Mouse (Mus musculus): ENCODE measurements around the gene Ebf1. TPM values are rescaled to one million over a fixed set of nuclear protein-coding genes. Genes with fewer than 3 reads are reported as not detected.

Gene Ebf1
- polyA plus RNA-seq, 1 experiment = 2.3 TPM

DNA sequence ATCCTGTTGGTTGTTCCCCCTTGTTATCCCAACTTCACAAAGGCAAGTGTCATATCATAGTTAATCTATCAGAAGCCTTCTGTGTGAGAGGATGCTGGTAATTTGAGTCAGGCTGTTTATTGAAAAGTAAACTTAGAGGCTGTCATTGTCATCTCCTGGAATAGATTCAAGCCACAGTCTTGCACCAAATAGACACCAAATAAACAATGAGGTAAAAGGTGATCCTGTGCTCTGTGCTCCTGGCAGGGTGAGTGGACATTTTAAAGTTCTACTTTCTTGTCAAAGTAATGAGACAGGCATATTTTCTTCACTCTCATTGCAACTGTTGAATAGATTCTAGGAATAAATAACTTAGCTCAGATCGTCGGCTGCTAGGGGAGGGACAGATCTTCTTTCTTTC, 327.3 kb downstream of the Ebf1 start:
- no peaks in the 10 kb centered on the region for H3K9me3 ChIP-seq (replicated peaks; ENCODE audit: control insufficient read depth, insufficient read depth, low read length, poor library complexity, severe bottlenecking)
- no peak overlapping the region for H3K27ac ChIP-seq (ENCODE audit: insufficient read depth, low read length)
- no peak overlapping the region for H3K4me3 ChIP-seq (ENCODE audit: low read depth, low read length)
- no peak overlapping the region for H3K9ac ChIP-seq (ENCODE audit: low read depth, poor library complexity, severe bottlenecking)
- H3K36me3 ChIP-seq (ENCODE audit: control insufficient read depth, insufficient read depth, low read length, poor library complexity, severe bottlenecking) = no peaks in the 10 kb centered on the region
- no peaks in the 10 kb centered on the region for H3K27me3 ChIP-seq (ENCODE audit: control insufficient read depth, insufficient read depth, low read length, poor library complexity, severe bottlenecking)
- H3K4me1 ChIP-seq (ENCODE audit: control insufficient read depth, insufficient read depth, low read length) = no peaks in the 10 kb centered on the region
- no peak for TF ChIP-seq POLR2A (IDR thresholded peaks at IDR 0.05; ENCODE audit: insufficient read depth, low read length)
- TF ChIP-seq EP300 (IDR thresholded peaks at IDR 0.05; ENCODE audit: insufficient read depth, low read depth, low read length) = no peak
- no peak for TF ChIP-seq CTCF (IDR thresholded peaks at IDR 0.05; ENCODE audit: low read depth, low read length)

DNA sequence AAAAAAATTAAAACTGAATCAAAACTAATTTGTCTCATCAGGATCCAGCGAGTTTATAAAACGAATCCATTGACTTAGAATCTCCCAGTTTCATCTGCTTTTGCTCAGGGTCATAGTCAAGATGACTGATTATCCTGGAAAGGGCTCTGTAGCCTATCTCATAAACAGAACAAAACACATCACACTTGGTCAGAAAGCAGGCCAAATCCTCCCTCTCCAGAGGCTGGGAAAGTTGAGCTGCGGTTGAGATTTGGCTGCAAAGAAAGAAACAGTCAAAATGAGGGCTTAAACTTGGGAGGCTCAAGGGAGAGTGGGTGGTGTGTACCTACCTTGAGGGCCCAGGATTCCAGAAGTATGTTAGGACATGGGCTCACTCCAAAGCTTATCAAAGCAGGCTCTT, 329.5 kb downstream of the Ebf1 start:
- Histone ChIP-seq H3K4me1 (ENCODE audit: control insufficient read depth, insufficient read depth, low read length) (no peaks in the 10 kb centered on the region), H3K27ac (ENCODE audit: insufficient read depth, low read length) (no peak overlapping the region), H3K9me3 (replicated peaks; ENCODE audit: control insufficient read depth, insufficient read depth, low read length, poor library complexity, severe bottlenecking) (no peaks in the 10 kb centered on the region), H3K4me3 (ENCODE audit: low read depth, low read length) (no peak overlapping the region), H3K27me3 (ENCODE audit: control insufficient read depth, insufficient read depth, low read length, poor library complexity, severe bottlenecking) (no peaks in the 10 kb centered on the region), H3K36me3 (ENCODE audit: control insufficient read depth, insufficient read depth, low read length, poor library complexity, severe bottlenecking) (no peaks in the 10 kb centered on the region), H3K9ac (ENCODE audit: low read depth, poor library complexity, severe bottlenecking) (no peak overlapping the region)
- TF ChIP-seq POLR2A (IDR thresholded peaks at IDR 0.05; ENCODE audit: insufficient read depth, low read length) (no peak), EP300 (IDR thresholded peaks at IDR 0.05; ENCODE audit: insufficient read depth, low read depth, low read length) (no peak), CTCF (IDR thresholded peaks at IDR 0.05; ENCODE audit: low read depth, low read length) (no peak)

DNA sequence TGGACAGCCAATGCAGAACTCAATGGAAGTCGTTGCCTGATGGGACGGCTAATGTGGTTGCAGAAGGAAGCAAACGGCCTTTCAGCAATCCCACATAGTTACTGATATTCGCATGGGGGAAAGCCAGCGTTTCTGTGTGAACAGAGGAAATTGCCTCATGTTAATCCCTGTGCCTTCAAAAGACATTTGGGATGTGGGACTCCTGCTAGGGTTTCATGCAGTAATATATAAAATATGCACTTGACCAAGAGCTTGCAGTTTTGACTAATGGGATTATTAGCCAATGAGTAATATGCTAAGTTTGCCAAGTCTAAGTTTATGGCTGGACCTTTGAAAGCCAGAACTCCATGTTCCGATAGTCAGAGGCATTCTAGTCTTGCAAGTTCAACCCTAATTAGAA, 331.4 kb downstream of the Ebf1 start:
- TF ChIP-seq POLR2A (IDR thresholded peaks at IDR 0.05; ENCODE audit: insufficient read depth, low read length) (no peak), CTCF (IDR thresholded peaks at IDR 0.05; ENCODE audit: low read depth, low read length) (no peak), EP300 (IDR thresholded peaks at IDR 0.05; ENCODE audit: insufficient read depth, low read depth, low read length) (no peak)
- Histone ChIP-seq H3K4me3 (ENCODE audit: low read depth, low read length) (no peak overlapping the region), H3K27ac (ENCODE audit: insufficient read depth, low read length) (no peak overlapping the region)

DNA sequence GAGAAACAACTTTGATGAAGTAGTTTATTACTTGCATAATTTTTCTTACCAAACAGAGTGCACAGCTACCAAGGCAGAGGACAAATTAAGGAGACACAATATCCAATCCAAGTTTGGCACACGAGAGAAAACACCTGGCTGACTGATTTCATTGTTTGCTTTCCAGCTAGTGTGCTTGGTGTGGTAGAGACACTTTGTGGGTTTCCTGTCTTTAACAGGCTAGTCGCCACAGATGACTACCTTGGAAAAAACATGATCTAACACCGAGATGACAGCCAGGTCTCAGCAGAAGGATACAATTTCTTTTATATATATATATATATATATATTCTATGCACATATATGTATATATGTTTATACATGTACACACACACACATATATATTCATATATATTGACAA, 332.0 kb downstream of the Ebf1 start:
- Histone ChIP-seq H3K9ac (ENCODE audit: low read depth, poor library complexity, severe bottlenecking) (no peak overlapping the region), H3K4me1 (ENCODE audit: control insufficient read depth, insufficient read depth, low read length) (no peaks in the 10 kb centered on the region), H3K36me3 (ENCODE audit: control insufficient read depth, insufficient read depth, low read length, poor library complexity, severe bottlenecking) (no peaks in the 10 kb centered on the region), H3K27ac (ENCODE audit: insufficient read depth, low read length) (no peak overlapping the region), H3K9me3 (replicated peaks; ENCODE audit: control insufficient read depth, insufficient read depth, low read length, poor library complexity, severe bottlenecking) (no peaks in the 10 kb centered on the region), H3K27me3 (ENCODE audit: control insufficient read depth, insufficient read depth, low read length, poor library complexity, severe bottlenecking) (no peaks in the 10 kb centered on the region), H3K4me3 (ENCODE audit: low read depth, low read length) (no peak overlapping the region)
- TF ChIP-seq POLR2A (IDR thresholded peaks at IDR 0.05; ENCODE audit: insufficient read depth, low read length) (no peak), EP300 (IDR thresholded peaks at IDR 0.05; ENCODE audit: insufficient read depth, low read depth, low read length) (no peak), CTCF (IDR thresholded peaks at IDR 0.05; ENCODE audit: low read depth, low read length) (no peak)

More for the DNA sequence above, 331.4 kb downstream of the Ebf1 start:
- H3K27me3 ChIP-seq (ENCODE audit: control insufficient read depth, insufficient read depth, low read length, poor library complexity, severe bottlenecking) = no peaks in the 10 kb centered on the region
- no peak overlapping the region for H3K9ac ChIP-seq (ENCODE audit: low read depth, poor library complexity, severe bottlenecking)
- H3K36me3 ChIP-seq (ENCODE audit: control insufficient read depth, insufficient read depth, low read length, poor library complexity, severe bottlenecking) = no peaks in the 10 kb centered on the region
- no peaks in the 10 kb centered on the region for H3K9me3 ChIP-seq (replicated peaks; ENCODE audit: control insufficient read depth, insufficient read depth, low read length, poor library complexity, severe bottlenecking)
- H3K4me1 ChIP-seq (ENCODE audit: control insufficient read depth, insufficient read depth, low read length) = no peaks in the 10 kb centered on the region

DNA sequence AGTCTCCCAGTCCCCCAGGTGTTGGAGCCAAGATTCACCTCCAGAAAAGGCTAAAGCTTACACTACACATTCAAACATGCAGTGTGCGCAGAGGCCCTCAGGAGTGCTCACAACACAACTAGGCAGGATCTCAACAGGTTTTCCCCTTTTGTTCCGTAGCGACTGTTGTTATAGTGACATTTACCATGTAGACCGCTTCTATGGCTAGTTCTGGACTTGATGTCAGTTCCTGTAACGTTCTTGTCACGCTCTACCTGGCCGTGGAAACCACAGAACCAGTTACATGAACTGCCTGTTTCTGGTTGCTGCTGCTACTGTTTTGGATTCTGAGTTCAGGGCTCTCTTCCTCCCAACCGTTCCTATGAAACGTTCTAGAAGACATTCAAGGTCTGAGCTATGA, 333.2 kb downstream of the Ebf1 start:
- H3K9me3 ChIP-seq (replicated peaks; ENCODE audit: control insufficient read depth, insufficient read depth, low read length, poor library complexity, severe bottlenecking) = no peaks in the 10 kb centered on the region
- no peak for TF ChIP-seq EP300 (IDR thresholded peaks at IDR 0.05; ENCODE audit: insufficient read depth, low read depth, low read length)
- TF ChIP-seq CTCF (IDR thresholded peaks at IDR 0.05; ENCODE audit: low read depth, low read length) = no peak
- no peak for TF ChIP-seq POLR2A (IDR thresholded peaks at IDR 0.05; ENCODE audit: insufficient read depth, low read length)
- no peak overlapping the region for H3K9ac ChIP-seq (ENCODE audit: low read depth, poor library complexity, severe bottlenecking)
- no peaks in the 10 kb centered on the region for H3K36me3 ChIP-seq (ENCODE audit: control insufficient read depth, insufficient read depth, low read length, poor library complexity, severe bottlenecking)
- no peaks in the 10 kb centered on the region for H3K27me3 ChIP-seq (ENCODE audit: control insufficient read depth, insufficient read depth, low read length, poor library complexity, severe bottlenecking)
- no peak overlapping the region for H3K27ac ChIP-seq (ENCODE audit: insufficient read depth, low read length)
- no peak overlapping the region for H3K4me3 ChIP-seq (ENCODE audit: low read depth, low read length)
- no peaks in the 10 kb centered on the region for H3K4me1 ChIP-seq (ENCODE audit: control insufficient read depth, insufficient read depth, low read length)

DNA sequence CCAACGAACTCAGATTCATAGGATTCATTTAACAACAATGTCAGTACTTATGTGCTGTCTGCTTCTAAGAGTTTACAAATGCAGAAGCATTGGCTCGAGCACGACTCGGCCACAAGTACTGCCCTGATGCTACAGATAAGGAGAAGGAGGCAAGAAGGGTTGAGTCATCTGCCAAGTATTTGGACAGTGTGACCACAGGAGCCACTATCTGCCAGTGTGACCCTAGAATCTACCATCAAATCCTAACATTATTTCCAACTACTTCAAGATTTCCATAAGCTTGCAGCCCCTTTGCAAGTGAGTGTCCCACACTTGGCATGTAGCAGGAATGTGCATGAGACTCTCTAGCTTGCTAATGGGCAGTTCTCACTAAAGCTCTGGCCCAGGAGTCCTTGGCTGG, 334.4 kb downstream of the Ebf1 start:
- H3K36me3 ChIP-seq (ENCODE audit: control insufficient read depth, insufficient read depth, low read length, poor library complexity, severe bottlenecking) = no peaks in the 10 kb centered on the region
- H3K4me3 ChIP-seq (ENCODE audit: low read depth, low read length) = no peak overlapping the region
- no peak overlapping the region for H3K9ac ChIP-seq (ENCODE audit: low read depth, poor library complexity, severe bottlenecking)
- H3K27ac ChIP-seq (ENCODE audit: insufficient read depth, low read length) = no peak overlapping the region
- no peaks in the 10 kb centered on the region for H3K4me1 ChIP-seq (ENCODE audit: control insufficient read depth, insufficient read depth, low read length)
- H3K27me3 ChIP-seq (ENCODE audit: control insufficient read depth, insufficient read depth, low read length, poor library complexity, severe bottlenecking) = no peaks in the 10 kb centered on the region
- no peaks in the 10 kb centered on the region for H3K9me3 ChIP-seq (replicated peaks; ENCODE audit: control insufficient read depth, insufficient read depth, low read length, poor library complexity, severe bottlenecking)
- TF ChIP-seq EP300 (IDR thresholded peaks at IDR 0.05; ENCODE audit: insufficient read depth, low read depth, low read length) (no peak), CTCF (IDR thresholded peaks at IDR 0.05; ENCODE audit: low read depth, low read length) (no peak)
